Mouse (Mus musculus) cerebral cortex, adult 2 months (tissue): ENCODE data around the gene Il17re.

Experiments
- WGBS: fragments of 180-500 bp; shearing (Covaris S2); methylation state at CpG from one replicate; pipeline ENCODE4 v1.1.7; 2018; 5-methylcytosine and 5-hydroxymethylcytosine counted together

Il17re gene

GRCm38 (mm10) chr6:113487125-113487576 lies 28.9 kb downstream of the Il17re start:
- 31% methylated on average over 7 of the region's 7 CpGs for WGBS

- WGBS, result 94% methylated on average over 14 of the region's 14 CpGs
These were observed 31.1 kb downstream of the Il17re start for GRCm38 (mm10) chr6:113489410-113489809.

GRCm38 (mm10) chr6:113492101-113492864 lies 34.0 kb downstream of the Il17re start:
- 51% methylated on average over 24 of the region's 24 CpGs for WGBS

GRCm38 (mm10) chr6:113494258-113494788 lies 36.0 kb downstream of the Il17re start:
- WGBS, result 4% methylated on average over 54 of the region's 54 CpGs

- 58% methylated on average over 28 of the region's 28 CpGs for WGBS
These were observed 36.9 kb downstream of the Il17re start for GRCm38 (mm10) chr6:113495071-113495675.

- 82% methylated on average over 6 of the region's 6 CpGs for WGBS
These were observed 41.1 kb downstream of the Il17re start for GRCm38 (mm10) chr6:113499346-113499745.

- 4% methylated on average over 32 of the region's 32 CpGs for WGBS
These were observed 43.3 kb downstream of the Il17re start, which contains the start of gene Prrt3 for GRCm38 (mm10) chr6:113501388-113502084. TSS of gene Prrt3 (minus strand) at chr6:113501931.

- WGBS, result 88% methylated on average over 2 of the region's 2 CpGs
These were observed 44.5 kb downstream of the Il17re start for GRCm38 (mm10) chr6:113502801-113503200.

- WGBS, result 67% methylated on average over 1 of the region's 1 CpGs
These were observed 47.4 kb downstream of the Il17re start for GRCm38 (mm10) chr6:113505689-113506088.

- WGBS, result 58% methylated on average over 7 of the region's 7 CpGs
These were observed 50.1 kb downstream of the Il17re start for GRCm38 (mm10) chr6:113508272-113508946.

GRCm38 (mm10) chr6:113508947-113509280 lies 50.6 kb downstream of the Il17re start:
- WGBS, result 48% methylated on average over 5 of the region's 5 CpGs

GRCm38 (mm10) chr6:113513944-113514343 lies 55.7 kb downstream of the Il17re start:
- WGBS, result 72% methylated on average over 6 of the region's 6 CpGs

GRCm38 (mm10) chr6:113514600-113514999 lies 56.3 kb downstream of the Il17re start:
- 98% methylated on average over 3 of the region's 3 CpGs for WGBS

- WGBS, result 80% methylated on average over 8 of the region's 8 CpGs
These were observed 59.3 kb downstream of the Il17re start for GRCm38 (mm10) chr6:113517434-113518080.
